Mouse (Mus musculus): Measurements from ENCODE around the gene Atp12a. TPM values are rescaled to one million over a fixed set of nuclear protein-coding genes. Genes with fewer than 3 reads are reported as not detected.

Atp12a gene
- total RNA-seq, 2 experiments from 2014 or later: 0.23 to 4.1 TPM

DNA sequence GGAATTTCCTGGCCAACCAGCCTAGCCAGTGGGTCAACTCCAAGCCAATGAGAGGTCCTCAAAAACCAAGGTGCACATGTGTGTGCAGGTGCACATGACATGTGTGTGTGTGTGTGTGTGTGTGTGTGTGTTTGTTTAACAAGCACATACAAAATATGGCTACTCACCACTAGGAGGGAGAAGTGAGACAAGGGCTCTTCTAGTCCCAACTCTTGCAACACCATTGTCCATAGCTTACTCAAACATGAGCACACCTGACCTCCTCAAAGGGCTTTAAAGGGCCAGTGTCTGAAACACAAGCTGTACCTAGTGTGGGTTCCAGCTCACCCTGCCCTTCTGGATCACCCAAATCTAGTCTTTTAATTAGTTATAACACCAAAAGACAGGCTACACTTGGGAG is 12.9 kb downstream of the Atp12a start:
- DNase-seq (ENCODE audit: low spot score in 2 of 2): no peak

DNA sequence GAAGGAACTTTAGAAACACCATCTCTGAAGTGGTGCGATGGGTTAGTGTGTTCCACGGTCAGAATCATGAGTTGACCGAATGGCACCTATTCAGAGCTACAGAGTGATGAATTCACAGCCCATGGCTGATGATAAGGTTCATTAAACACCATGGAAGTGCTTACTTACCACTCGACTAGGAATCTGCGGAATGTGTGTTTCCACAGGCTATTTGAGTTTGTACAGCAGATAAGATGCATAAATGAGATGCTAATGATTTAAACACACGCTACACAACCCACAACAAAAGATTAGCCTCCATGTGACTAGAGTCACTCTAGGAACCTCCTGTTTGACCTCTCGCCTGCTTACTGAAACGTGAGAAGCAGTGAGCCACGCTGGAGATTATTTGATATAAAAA is 14.5 kb downstream of the Atp12a start:
- DNase-seq (ENCODE audit: low spot score in 2 of 2): no peak

DNA sequence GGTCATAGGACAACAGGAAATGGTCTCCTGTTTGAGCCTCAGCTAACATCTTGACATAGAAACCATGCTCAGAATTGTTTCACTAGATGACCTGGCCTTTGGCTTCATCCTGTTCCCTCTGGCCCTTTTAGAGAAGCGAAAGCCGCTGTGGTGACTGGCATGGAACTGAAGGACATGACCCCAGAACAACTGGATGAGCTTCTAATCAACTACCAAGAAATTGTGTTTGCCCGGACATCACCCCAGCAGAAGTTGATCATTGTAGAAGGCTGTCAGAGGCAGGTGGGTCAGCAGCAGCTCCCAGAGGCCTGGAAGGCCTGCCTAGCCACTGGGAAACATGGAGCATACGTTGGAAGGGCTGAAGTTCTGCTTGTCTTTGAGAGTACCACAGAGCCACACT is 17.5 kb downstream of the Atp12a start:
- DNase-seq (ENCODE audit: low spot score in 2 of 2): no peak

DNA sequence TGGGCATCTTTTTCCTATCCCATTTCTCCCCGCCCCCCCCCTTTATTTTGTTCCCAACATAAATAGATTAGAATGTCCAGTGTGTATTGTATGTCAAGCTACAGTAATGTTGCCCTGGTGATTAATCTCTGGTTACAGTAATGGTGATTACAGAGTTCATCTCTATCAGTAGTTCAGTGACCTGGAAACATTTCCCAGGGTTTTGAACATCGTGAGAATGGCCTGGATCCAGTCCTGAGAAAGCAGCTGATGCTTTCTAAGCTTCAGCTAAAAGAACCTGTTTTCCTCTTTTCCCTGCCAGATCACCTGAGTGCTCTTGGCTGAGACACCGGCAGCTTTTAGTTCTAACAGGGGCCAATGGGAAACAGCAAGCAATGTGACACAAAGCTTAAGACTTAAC is 25.4 kb downstream of the Atp12a start:
- no peak for DNase-seq (ENCODE audit: low spot score in 2 of 2)

DNA sequence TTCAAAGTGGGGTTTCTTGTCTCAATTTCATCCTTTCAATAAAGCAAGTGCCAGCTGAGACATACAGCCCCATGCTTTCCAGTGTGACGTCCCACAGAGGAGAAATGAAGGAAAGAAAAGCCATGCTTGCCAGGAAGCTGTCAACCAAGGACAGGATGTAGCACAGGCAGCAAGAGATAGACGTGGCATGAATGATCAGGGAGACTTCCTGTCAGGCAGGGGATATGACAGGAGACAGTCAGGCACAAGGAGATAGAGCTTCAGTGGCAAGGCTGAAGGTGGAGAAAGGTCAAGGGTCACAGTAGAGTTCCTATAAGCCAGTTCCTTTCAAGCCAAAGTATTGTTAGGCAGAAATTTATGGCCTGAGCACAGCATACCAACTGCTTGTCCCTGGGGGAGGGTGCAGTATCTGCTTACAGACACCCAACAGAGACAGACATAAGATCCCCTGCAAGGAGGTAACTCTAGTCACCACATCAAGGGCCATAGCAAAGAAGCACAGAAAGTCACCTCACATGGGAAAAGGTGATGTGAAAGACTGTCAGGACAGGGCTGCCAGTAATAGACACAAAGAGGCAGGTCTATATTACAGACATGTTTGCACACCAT is 28.9 kb downstream of the Atp12a start:
- no peak for DNase-seq (ENCODE audit: low spot score in 2 of 2)

DNA sequence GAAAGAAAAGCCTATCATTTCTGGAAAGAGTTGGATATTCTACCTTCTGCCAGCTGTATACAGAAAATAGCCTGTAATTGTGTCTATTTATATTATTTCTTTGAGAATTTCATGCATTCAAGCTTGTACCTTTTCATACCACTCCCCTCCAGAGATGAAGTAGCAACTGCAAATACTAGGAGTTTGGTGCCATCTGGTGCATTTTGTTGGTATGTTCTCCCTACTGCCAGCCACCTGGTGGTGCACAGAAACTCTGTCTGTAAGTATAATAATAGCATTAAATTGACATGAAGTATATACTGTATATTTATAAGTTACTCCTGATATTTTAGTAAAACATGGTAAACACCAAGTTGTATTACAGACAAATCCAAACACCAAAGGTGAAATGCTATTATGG is 33.1 kb downstream of the Atp12a start:
- no peak for DNase-seq (ENCODE audit: low spot score in 2 of 2)

DNA sequence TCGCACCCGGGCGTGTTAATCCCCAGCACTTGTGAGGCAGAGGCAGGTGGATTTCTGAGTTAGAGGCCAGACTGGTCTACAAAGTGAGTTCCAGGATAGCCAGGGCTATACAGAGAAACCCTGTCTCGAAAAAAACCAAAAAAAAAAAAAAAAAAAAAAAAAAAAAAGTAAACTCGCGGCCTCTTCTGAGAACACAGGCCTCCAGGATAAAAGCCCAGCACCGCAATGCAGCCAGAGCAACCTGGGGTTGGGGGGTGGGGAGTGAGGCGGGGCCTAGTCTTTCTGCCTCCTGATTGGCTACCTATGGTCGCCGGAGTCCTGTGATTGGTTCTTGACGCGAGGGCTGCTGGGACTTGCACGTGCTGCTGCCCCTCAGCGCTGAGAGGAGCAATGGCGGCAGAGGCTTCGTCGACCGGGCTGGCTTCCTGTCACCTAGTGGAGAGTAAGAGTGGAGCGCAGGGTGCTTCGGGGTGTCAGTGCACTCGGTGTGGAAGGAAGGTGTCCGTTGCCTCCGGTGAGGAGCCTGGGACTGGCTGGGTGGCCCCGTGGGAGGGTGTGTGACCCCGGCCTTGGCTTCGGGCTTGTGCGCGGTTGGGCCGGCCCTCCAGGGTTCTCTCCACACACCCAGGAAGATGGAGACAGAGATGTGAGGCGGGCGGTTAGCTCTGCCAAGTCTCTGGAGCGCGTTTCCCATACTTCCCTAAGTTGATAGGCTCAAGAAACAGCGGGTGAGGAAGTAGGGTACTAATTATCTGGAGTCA is 37.6 kb downstream of the Atp12a start, which contains the start of gene Rnf17:
Rnf17 (plus strand) TSS at position 271 of the 761 bp plus-strand sequence.
- DNase-seq (ENCODE audit: low spot score in 2 of 2): no peak

DNA sequence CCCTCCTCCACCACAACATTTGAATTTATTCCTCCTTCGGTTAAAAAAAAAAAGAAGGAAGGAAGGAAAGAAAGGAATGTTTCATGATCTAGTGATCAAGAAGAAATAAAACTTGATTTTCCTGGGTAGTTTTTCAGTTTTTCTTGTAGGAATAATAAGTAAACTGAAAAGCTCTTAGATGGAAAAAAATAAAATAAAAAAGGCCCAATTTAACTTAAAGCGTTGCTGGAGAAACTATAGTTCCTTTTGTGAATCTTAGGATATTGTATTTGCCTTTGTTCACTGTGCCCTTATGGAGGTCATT is 38.2 kb downstream of the Atp12a start:
- no peak for DNase-seq (ENCODE audit: low spot score in 2 of 2)

Other genes starting within 250 kb of the Atp12a start
- not detected for gene Gzme, start 244.4 kb upstream of the Atp12a start, total RNA-seq (2021)
- not detected for gene Gzmd, start 232.5 kb upstream of the Atp12a start, total RNA-seq (2021)
- not detected for gene Gzmg, start 205.5 kb upstream of the Atp12a start, total RNA-seq (2021)
- gene Gzmn, start 190.5 kb upstream of the Atp12a start, total RNA-seq (2021): not detected
- gene Gzmf, start 153.7 kb upstream of the Atp12a start, total RNA-seq (2021): not detected
- not detected for gene Gzmc, start 130.4 kb upstream of the Atp12a start, total RNA-seq (2021)
- under 1 TPM; 0.28 to 0.51 TPM for gene Gzmb, start 102.8 kb upstream of the Atp12a start, total RNA-seq (2021)
- 1 to 10 TPM; 1.4 to 1.7 TPM for gene Rnf17, start 37.5 kb downstream of the Atp12a start, total RNA-seq (2021)
- gene Cenpj, start 210.4 kb downstream of the Atp12a start, total RNA-seq (2021): 1 to 10 TPM; 8.0 to 8.4 TPM
- gene Parp4, start 210.6 kb downstream of the Atp12a start, total RNA-seq (2021): 10 to 100 TPM; 27.1 to 31.8 TPM